Mouse (Mus musculus): ENCODE data around the gene Gfi1b.

GRCm38 (mm10) chr2:28639794-28640193 lies 18.0 kb upstream of the Gfi1b start:
- TF ChIP-seq CTCF (IDR thresholded peaks at IDR 0.05; ENCODE audit: insufficient read depth, low read depth, low read length) (no peak), POLR2A (IDR thresholded peaks at IDR 0.05; ENCODE audit: insufficient read depth, low read depth, low read length) (no peak)

All from olfactory bulb, adult 2 months (tissue).